Mouse (Mus musculus) layer of hippocampus, postnatal 36 days (tissue): ENCODE measurements around the gene Iqgap1. TPM values are rescaled to one million over a fixed set of nuclear protein-coding genes. Genes with fewer than 3 reads are reported as not detected.

Experiments used
- DNase-seq, 2 experiments: peaks; one replicate each; pipeline ENCODE4 v3.0.0; 2022
- total RNA-seq, 2 experiments: library from RNA; stranded (reverse); gene quantifications; 2 replicates each; pipeline ENCODE4 v1.2.3; 2021

The Iqgap1 gene
- total RNA-seq, 2 experiments from 2014 or later: 19.5 to 23.9 TPM

DNA sequence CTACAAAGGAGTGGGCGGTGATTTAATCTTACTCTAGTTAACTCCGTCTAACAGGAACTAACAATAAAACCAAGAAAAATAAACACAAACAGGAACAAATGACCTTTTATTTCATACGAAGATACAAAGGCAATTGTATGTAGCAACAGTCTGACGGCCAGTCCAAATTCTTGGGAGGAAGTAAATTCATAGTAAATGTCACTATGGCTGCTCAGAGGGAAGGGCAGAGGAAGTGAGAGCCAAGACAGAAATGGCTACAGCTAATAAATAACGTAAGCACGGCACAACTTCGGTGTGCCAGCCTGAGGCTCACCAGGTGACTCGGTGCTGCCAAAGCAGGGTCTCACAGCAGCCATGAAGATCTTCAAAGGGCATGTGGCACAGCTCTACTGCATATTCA lies 114.3 kb downstream of the Iqgap1 start:
- no peak for DNase-seq

DNA sequence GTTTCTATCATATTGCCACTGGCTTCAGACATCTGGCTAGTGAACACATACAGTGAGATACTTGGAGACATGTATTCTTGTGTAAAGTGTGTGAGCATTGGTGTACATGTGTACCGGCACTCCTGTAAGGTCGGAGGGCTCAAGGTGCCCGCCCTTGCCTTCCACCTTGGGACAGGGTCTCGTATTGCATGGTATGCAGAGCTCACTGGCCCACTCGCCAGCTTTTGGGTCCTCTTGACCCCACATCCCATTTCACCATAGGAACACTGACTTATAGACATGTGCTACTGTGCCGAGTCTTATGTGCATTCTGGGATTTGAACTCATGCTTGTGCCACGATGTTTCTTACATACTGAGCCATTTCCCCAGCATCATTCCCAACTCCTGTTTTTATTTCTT lies 115.4 kb downstream of the Iqgap1 start:
- no peak for DNase-seq

GRCm38 (mm10) chr7:80704066-80704465 lies 121.7 kb downstream of the Iqgap1 start:
- no peak for DNase-seq

GRCm38 (mm10) chr7:80702510-80702909 lies 123.3 kb downstream of the Iqgap1 start:
- no peak for DNase-seq

DNA sequence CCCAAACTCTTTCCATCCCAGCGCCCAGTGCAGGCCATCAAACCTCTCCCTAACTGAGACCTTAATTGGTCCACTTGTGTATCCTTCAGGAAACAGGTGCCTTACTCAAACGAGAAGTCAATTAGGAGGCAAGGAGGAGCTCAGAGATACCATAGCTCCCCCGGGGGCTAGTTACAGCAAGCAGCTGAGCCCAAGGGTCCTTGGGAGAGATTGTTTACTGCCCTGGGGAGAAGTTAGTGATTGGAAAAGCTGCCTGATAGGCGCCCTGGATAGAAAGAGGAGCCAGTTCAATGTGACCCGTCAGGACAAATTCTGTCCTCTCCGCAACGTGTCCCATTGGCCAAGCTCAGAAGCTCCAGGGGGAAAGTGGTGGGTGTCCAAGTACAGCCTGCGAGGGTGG lies 126.1 kb downstream of the Iqgap1 start:
- no peak for DNase-seq

- DNase-seq: no peak
Measured at GRCm38 (mm10) chr7:80698940-80699339, 126.8 kb downstream of the Iqgap1 start.

DNA sequence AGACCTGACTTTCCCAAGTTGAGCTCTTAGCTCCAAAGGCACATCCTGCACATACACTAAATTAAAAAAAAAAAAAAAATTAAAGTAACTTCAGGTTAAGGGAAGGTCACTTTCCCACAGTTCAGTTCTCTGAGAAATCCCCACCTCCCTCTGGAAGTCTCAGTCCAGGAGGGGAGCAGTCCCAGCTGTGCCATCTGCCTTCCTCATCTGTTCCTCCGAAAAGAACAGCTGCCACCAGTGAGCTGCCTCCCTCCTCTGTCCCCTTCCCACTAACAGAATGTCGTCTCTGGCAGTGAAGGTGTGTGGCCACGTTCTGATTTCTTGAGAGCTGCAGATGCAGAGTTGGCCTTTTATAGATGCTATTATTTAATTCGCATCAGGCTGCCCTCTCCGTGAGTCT lies 127.9 kb downstream of the Iqgap1 start:
- no peak for DNase-seq

GRCm38 (mm10) chr7:80696903-80697302 lies 128.9 kb downstream of the Iqgap1 start:
- no peak for DNase-seq

GRCm38 (mm10) chr7:80696334-80696733 lies 129.4 kb downstream of the Iqgap1 start:
- DNase-seq: no peak

GRCm38 (mm10) chr7:80692472-80692871 lies 133.3 kb downstream of the Iqgap1 start:
- no peak for DNase-seq

- peak; percentile 24 to 35 for DNase-seq
Measured at GRCm38 (mm10) chr7:80691131-80691530, 134.6 kb downstream of the Iqgap1 start.

GRCm38 (mm10) chr7:80689221-80689591 lies 136.6 kb downstream of the Iqgap1 start:
- peak; percentile 24 to 30 for DNase-seq

GRCm38 (mm10) chr7:80688556-80689220 lies 137.1 kb downstream of the Iqgap1 start, which contains the start of gene Crtc3:
Gene Crtc3, minus strand, starts transcription at chr7:80688877.
- DNase-seq: peak; percentile 60 to 64

DNA sequence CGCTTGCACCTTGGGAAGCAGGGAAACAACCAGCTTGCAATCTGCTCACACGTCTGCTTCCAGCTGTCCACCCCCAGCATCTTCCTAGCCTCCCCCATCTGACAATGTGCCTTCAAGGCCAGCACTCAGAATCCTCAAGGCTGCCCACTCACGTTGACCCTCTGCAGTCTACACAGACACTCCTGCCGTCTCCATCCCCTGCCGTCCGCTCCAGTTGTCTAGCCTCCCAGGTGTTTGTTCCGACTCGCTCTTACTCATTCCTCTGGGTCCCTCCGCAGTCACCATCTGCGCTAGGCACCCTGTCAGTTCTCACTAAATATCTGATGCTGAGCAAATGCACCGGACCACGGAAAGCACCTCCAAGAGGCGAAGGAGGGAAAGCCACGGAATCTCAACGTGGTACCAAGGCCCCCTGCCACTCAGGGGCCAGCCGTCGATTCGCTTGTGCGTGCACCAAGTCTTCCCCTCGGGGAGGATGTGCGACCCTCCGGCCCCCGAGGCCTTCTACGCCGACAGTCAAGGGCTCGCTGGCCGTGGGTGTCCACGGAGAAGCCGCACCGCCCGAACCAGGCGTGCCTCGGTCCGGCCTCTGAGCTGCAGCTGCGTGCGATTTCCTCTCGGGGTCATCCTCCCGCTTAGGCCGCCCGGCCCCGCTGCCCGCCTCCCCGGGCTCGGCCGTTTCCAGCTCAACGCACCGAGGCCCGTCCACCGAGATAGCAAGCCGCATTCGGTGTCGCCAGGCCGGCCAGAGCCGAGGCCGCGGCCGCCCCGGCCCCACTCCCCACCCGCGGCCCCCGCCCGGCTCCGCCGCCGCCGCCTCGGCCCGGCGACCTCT lies 137.8 kb downstream of the Iqgap1 start:
- peak; percentile 69 to 70 for DNase-seq

DNA sequence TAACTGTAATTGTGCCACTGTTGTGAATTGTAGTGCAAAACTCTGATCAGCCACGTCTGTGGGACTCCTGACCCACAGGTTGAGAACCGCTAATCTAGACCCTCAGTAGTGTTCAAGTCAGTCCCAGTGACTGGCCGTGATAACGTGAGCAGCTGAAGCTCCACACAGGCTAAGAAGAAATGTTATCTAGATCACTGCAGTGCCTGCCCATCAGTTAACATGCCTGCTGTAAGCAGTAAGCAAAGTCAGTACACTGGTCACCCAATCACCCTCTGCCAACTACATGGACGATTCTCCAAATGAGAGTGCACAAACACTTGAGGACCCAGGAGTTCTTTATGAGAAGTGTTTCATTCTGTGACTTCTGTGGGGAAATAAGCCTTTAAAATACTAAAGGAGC lies 140.1 kb downstream of the Iqgap1 start:
- no peak for DNase-seq

DNA sequence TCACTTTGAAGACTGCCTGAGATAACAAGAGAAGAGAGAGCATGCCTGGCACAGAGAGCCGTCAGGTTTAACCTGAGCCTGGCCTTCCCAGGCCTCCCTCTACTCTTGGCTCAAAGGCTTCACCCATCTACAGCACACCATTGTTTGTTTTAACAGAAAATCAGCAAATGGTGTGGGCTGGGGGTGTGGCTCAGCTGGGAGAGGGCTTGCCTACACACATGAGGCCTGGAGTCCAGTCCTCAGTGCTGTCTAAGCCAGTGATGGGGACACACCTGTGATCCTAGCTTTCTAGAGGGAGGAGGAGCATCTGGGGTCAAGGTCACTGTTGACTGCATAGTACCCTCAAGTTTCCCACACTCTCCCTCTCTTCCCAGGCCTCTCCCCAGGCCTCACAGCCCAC lies 143.1 kb downstream of the Iqgap1 start:
- DNase-seq: no peak

- no peak for DNase-seq
Measured at GRCm38 (mm10) chr7:80680218-80680847, 145.4 kb downstream of the Iqgap1 start.

DNA sequence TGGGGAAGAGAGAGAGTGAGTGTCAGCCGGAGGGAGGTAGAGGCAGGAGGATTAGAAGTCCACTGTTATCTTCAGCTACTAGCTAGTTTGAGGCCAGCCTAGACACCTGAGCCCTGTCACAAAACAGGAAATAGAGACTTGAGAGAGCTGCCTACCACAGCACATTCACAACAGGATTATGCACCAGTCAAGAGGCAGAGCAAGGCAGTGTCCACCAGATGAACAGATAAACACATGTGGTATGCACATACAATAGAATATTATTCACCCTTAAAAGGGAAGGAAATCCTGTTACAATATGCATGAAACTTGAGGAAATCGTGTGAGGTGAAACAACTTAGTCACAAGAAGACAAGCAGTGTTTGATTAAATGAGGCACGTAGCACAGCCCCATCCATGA lies 153.5 kb downstream of the Iqgap1 start:
- DNase-seq: no peak

- DNase-seq: no peak
Measured at GRCm38 (mm10) chr7:80670889-80671288, 154.9 kb downstream of the Iqgap1 start.

- no peak for DNase-seq
Measured at GRCm38 (mm10) chr7:80667190-80667589, 158.6 kb downstream of the Iqgap1 start.

DNA sequence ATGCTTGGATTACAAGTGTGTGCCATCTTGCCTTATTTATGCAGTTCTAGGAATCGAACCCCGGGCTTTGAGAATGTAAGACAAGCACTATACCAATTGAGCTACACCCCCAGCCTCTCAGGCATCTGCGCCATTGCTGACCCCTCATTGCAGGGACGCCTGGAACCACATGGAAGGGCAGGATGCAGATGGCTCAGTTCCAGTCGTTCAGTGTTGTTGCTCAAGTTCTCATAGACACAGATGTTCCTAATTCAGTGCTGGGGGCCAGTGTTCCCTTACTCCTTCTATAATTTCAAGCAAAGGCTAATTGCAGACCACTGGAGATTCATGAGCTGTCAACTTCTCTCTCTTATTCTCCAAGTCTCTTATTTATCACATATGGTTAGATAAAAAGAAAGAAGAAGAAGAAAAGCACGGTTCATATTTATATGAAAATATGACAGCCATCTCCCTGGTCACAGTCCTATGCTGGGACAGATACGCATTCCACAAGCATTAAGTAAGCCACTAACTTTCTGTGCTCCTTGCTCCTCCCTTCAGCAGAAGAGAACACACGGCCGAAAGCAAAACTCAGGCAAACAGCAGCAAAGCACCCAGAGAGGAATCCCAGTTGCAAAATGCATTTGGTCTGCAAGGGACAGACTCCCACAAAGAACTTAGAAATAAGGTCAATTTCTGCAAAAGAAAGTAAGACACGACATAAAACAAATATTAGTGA lies 159.4 kb downstream of the Iqgap1 start:
- no peak for DNase-seq
